Mouse (Mus musculus): ENCODE data around the gene Actr1a. TPM values are rescaled to one million over a fixed set of nuclear protein-coding genes. Genes with fewer than 3 reads are reported as not detected.
A peak's percentile ranks its signal among the peaks of the same experiment; 100 is the strongest.

Gene Actr1a
- polyA plus RNA-seq, 1 experiment from 2014 or later = 152 TPM

DNA sequence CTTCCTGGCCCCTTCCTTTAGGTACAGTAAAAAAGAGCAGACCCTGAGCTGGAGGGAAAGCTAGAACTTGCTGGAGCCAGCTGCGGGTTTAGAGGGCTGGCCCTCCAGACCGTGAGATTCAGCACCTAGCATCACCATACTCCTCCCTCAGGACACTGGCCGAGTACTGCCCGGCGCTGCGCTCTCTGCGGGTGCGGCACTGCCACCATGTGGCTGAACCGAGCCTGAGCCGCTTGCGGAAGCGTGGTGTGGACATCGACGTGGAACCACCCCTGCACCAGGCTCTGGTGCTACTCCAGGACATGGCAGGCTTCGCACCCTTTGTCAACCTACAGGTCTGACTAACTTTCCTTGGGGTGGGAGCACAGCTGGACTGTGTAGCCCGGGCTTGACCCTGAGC is 65.6 kb downstream of the Actr1a start:
- ATAC-seq (ENCODE audit: low FRiP score, low read depth) = no peak
- Histone ChIP-seq H3K9me3 (no peaks in the 10 kb centered on the region), H3K27me3 (peaks cover 38% of the 10 kb centered on the region), H3K9ac (no peak overlapping the region), H3K4me2 (replicated peaks) (peak overlapping the region; percentile 99), H3K4me1 (peaks cover 32% of the 10 kb centered on the region), H3K4me3 (peak overlapping the region; percentile 72), H3K27ac (no peak overlapping the region), H3K36me3 (peaks cover 21% of the 10 kb centered on the region)
- WGBS = 6% methylated on average over 16 of the region's 16 CpGs

DNA sequence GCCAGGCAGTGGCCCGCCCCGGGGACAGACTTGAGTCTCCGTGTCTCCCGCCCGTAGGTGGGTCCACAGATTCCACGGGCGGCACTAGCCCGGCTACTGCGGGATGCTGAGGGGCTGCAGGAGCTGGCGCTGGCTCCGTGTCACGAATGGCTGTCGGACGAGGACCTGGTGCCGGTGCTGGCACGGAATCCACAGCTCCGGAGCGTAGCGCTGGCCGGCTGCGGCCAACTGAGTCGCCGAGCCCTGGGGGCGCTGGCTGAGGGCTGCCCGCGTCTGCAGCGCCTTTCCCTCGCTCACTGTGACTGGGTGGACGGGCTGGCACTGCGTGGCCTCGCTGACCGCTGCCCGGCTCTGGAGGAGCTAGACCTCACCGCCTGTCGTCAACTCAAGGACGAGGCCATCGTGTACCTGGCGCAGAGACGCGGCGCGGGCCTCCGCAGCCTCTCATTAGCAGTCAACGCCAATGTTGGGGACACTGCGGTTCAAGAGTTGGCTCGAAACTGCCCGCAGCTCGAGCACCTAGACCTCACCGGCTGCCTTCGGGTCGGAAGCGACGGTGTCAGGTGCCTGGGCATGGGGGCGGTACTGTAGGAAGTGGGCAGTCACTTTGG is 66.4 kb downstream of the Actr1a start:
- H3K4me3 ChIP-seq = peak overlapping the region; percentile 72
- peaks cover 32% of the 10 kb centered on the region for H3K4me1 ChIP-seq
- peaks cover 21% of the 10 kb centered on the region for H3K36me3 ChIP-seq
- H3K27ac ChIP-seq = peak overlapping the region; percentile 86; the same call in 1 of the 2 replicates
- no peak for ATAC-seq (ENCODE audit: low FRiP score, low read depth)
- H3K9me3 ChIP-seq = no peaks in the 10 kb centered on the region
- peaks cover 46% of the 10 kb centered on the region for H3K27me3 ChIP-seq
- 1% methylated on average over 54 of the region's 54 CpGs for WGBS
- H3K9ac ChIP-seq = peak overlapping the region; percentile 72
- peak overlapping the region; percentile 99 for H3K4me2 ChIP-seq (replicated peaks)

DNA sequence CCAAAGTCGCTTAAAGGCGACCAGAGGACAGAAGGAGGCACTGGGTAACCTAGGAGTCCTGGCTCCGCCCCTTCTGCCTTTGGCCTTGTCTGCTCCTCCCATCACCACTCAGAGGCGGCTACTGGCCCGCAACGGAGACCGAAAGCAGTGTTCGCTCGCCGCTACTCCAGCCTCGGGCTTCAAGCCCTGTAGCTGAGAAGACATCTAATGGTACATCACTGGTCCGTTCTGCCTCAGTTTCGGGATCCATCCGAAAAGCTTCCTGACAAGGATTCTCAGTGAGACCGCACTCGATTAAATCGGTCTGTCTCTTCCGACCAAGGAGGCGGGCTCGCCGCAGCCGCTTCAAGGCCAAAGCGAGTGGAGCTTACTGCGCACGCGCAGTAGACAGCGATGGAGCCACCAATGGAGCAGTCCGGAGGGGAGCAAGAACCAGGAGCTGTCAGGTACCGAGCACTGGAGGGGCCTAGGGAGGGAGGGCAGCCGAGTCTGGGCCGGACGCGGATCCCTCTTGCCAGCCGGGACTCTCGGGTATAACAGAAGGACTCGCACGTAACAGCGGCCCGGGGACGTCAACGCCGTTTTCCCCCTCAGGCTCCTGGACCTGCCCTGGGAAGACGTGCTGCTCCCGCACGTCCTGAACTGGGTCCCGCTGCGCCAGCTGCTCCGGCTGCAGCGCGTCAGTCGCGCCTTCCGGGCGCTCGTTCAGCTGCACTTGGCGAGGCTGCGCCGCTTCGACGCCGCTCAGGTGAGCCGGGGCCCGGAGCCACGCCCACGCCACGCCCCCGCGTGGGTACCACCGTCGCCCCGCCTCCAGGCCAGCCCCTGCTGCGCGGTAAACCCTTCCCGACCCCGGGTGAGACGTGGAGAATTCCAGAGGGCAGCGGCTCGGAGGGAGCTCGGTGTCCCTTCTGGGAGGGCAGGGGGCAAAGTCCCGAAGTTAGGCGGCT is 67.2 kb downstream of the Actr1a start, which contains the start of gene Fbxl15:
Gene Fbxl15, plus strand, starts transcription at position 104 of the 950 bp plus-strand sequence.
- Histone ChIP-seq H3K27ac (peak within 1 kb of the TSS; percentile 86), H3K27me3 (peaks cover 54% of the 10 kb centered on the region), H3K4me2 (replicated peaks) (peak within 1 kb of the TSS; percentile 99), H3K4me1 (peaks cover 32% of the 10 kb centered on the region), H3K36me3 (peaks cover 21% of the 10 kb centered on the region), H3K9ac (peak within 1 kb of the TSS; percentile 72), H3K9me3 (no peaks in the 10 kb centered on the region), H3K4me3 (peak within 1 kb of the TSS; percentile 72)
- ATAC-seq (ENCODE audit: low FRiP score, low read depth) = peak; percentile 89
- WGBS = under 1% methylated on average over 81 of the region's 81 CpGs

DNA sequence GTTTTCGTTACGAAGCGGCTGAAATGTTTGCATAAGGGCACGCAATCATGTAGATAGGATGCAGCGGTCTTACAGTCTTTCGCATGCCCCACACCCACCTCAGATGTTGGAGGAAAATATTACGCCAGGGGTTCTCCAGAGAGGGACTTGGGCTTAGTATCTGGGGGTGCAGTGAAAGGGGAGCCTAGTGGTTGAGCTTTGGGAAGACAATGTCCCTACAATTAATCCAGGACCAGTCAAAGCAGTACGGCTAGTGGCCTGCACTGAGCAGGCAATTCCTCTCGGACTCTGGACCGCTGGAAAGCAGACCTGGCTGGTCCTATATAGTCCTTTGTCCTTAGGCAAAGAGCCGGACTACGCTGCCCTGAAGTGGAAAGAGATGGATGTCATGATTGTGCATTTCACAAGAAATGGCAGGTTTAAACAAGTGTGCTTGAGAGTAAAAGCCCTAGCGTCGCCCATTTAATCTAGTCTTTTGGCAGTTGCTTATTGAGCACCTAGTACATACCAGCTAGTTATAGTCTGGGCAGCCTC is 68.0 kb downstream of the Actr1a start:
- peak overlapping the region; percentile 99 for H3K4me2 ChIP-seq (replicated peaks)
- ATAC-seq (ENCODE audit: low FRiP score, low read depth) = no peak
- H3K27me3 ChIP-seq = peaks cover 61% of the 10 kb centered on the region

More for the DNA sequence above, 68.0 kb downstream of the Actr1a start:
- H3K27ac ChIP-seq = peak overlapping the region; percentile 86; the same call in 1 of the 2 replicates
- peak overlapping the region; percentile 72 for H3K4me3 ChIP-seq
- peaks cover 21% of the 10 kb centered on the region for H3K36me3 ChIP-seq
- 34% methylated on average over 14 of the region's 14 CpGs for WGBS
- H3K4me1 ChIP-seq = peaks cover 32% of the 10 kb centered on the region
- H3K9ac ChIP-seq = no peak overlapping the region
- H3K9me3 ChIP-seq = no peaks in the 10 kb centered on the region

MicroRNAs encoded within 50 kb of the gene (microRNA counts, 519-probe panel; counts per million panel counts)
- microRNA mmu-miR-146b = 1,812 counts per million, percentile 21 among the panel's probes with 10 or more counts

Small RNA genes lying within 50 kb of the gene (microRNA-seq; reads per million reads assigned to microRNA genes)
- not detected for gene Mir146b

Other genes with a start within 250 kb of the Actr1a start
- 6.8 and 9.1 TPM in 2 replicates for gene Pitx3, start 247.4 kb downstream of the Actr1a start, polyA plus RNA-seq (2015; fragmentation: Nextera tagmentation; extraction: Ambion mirVana)
- 62.6 and 73.6 TPM in 2 replicates for gene Gbf1, start 243.2 kb downstream of the Actr1a start, polyA plus RNA-seq (2015; fragmentation: Nextera tagmentation; extraction: Ambion mirVana)
- gene Nfkb2, start 91.4 kb downstream of the Actr1a start, polyA plus RNA-seq (2015; fragmentation: Nextera tagmentation; extraction: Ambion mirVana) = 9.4 and 11.1 TPM in 2 replicates
- gene Psd, start 68.6 kb downstream of the Actr1a start, polyA plus RNA-seq (2015; fragmentation: Nextera tagmentation; extraction: Ambion mirVana) = 4.1 and 4.8 TPM in 2 replicates
- gene Fbxl15, start 67.6 kb downstream of the Actr1a start, polyA plus RNA-seq (2015; fragmentation: Nextera tagmentation; extraction: Ambion mirVana) = 14.7 and 15.5 TPM in 2 replicates
- 176 and 177 TPM in 2 replicates for gene Cuedc2, start 57.0 kb downstream of the Actr1a start, polyA plus RNA-seq (2015; fragmentation: Nextera tagmentation; extraction: Ambion mirVana)
- 3.5 and 4.8 TPM in 2 replicates for gene Mfsd13a, start 54.6 kb downstream of the Actr1a start, polyA plus RNA-seq (2015; fragmentation: Nextera tagmentation; extraction: Ambion mirVana)
- gene 2310034G01Rik, start 45.4 kb downstream of the Actr1a start, polyA plus RNA-seq (2015; fragmentation: Nextera tagmentation; extraction: Ambion mirVana) = 2.7 TPM in 2 replicates
- 36.4 and 38.8 TPM in 2 replicates for gene Sufu, start 1.1 kb upstream of the Actr1a start, polyA plus RNA-seq (2015; fragmentation: Nextera tagmentation; extraction: Ambion mirVana)
- 13.6 and 14.2 TPM in 2 replicates for gene Trim8, start 106.0 kb upstream of the Actr1a start, polyA plus RNA-seq (2015; fragmentation: Nextera tagmentation; extraction: Ambion mirVana)
- gene Arl3, start 177.4 kb upstream of the Actr1a start, polyA plus RNA-seq (2015; fragmentation: Nextera tagmentation; extraction: Ambion mirVana) = 178 and 183 TPM in 2 replicates
- 27.8 and 28.1 TPM in 2 replicates for gene Sfxn2, start 177.6 kb upstream of the Actr1a start, polyA plus RNA-seq (2015; fragmentation: Nextera tagmentation; extraction: Ambion mirVana)
- 47.7 and 49.9 TPM in 2 replicates for gene Wbp1l, start 203.3 kb upstream of the Actr1a start, polyA plus RNA-seq (2015; fragmentation: Nextera tagmentation; extraction: Ambion mirVana)